In the genomic region with DNA sequence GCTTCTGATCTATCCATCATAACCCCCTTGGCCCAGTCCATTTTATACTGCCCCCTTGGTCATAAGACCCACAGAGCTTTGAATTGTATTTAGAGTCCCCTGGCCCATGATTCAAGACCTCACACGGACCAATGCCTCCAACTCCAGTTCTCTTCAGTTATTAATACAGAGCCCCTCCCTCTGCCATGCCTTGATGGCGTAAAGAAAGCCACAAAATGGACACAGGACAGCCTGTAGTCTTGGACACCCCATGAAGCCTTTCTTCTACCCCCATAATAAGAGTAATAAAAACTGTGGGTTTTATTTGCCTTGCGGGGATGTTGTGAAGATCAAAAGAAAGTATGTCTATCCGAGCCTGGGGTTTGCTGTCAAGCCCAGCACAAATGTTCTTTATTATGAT, we compare ENCODE assay signal across 14 mouse cellular contexts. TPM values are rescaled to one million over a fixed set of nuclear protein-coding genes. Genes with fewer than 3 reads are reported as not detected.
DNase-seq lines count a peak whose midpoint lies in the region; ATAC-seq and TF ChIP-seq lines count a peak whose summit lies in the region.
"Had no signal": no experiment of that assay in that cellular context is flagged by ENCODE, and none has a peak within 500 bp of the region (broad histone marks: within the 10 kb centered on the region; RNA-seq: fewer than 3 reads in every experiment).

No protein-coding gene starts in this region.

- intact Hi-C loops in heart, adult 2 months (cut with DNase I) = loop anchor here (1.0 kb wide), 2 partner anchors 18 to 55 kb away; no protein-coding TSS in a partner anchor

- no peak overlapping the region for H3K4me2 ChIP-seq in kidney, embryonic 16.5 days (replicated peaks; ENCODE audit: low read depth, low read length)
- H3K4me2 ChIP-seq in midbrain, embryonic 15.5 days = no peak overlapping the region
- H3K4me2 ChIP-seq in midbrain, embryonic 16.5 days (ENCODE audit: low read length) = no peak overlapping the region
- H3K4me2 ChIP-seq in stomach, postnatal 0 days (replicated peaks; ENCODE audit: low read depth) = no peak overlapping the region
- H3K4me2 ChIP-seq: forebrain, embryonic 15.5 days; liver, embryonic 15.5 days had no signal

- H3K79me2 ChIP-seq in heart, adult 2 months (replicated peaks; ENCODE audit: control insufficient read depth, insufficient read depth, low read length) = no peaks in the 10 kb centered on the region

- H3K27ac ChIP-seq in heart, adult 2 months = peak overlapping the region; percentile 90
- H3K27ac ChIP-seq in kidney, embryonic 16.5 days (ENCODE audit: low read length) = peak overlapping the region; percentile 68; the same call in 1 of the 2 replicates
- 0 out of 2 replicates have a peak overlapping the region, but pooled peaks have one; percentile 5 for H3K27ac ChIP-seq in midbrain, embryonic 15.5 days
- no peak overlapping the region for H3K27ac ChIP-seq in midbrain, embryonic 16.5 days (ENCODE audit: low read length)
- peak overlapping the region; percentile 20 for H3K27ac ChIP-seq in stomach, postnatal 0 days (replicated peaks)
- H3K27ac ChIP-seq: forebrain, embryonic 15.5 days; liver, embryonic 15.5 days had no signal

- TF ChIP-seq EP300 in heart, adult 2 months (IDR thresholded peaks at IDR 0.05; ENCODE audit: insufficient read depth, low read depth, low read length) = no peak
- TF ChIP-seq EP300 in stomach, postnatal 0 days (optimal IDR thresholded peaks at IDR 0.05) = no peak

- H3K4me1 ChIP-seq in heart, adult 2 months (ENCODE audit: control insufficient read depth, insufficient read depth, low read length) = peaks cover 15% of the 10 kb centered on the region
- peaks cover 14% of the 10 kb centered on the region for H3K4me1 ChIP-seq in kidney, embryonic 16.5 days (ENCODE audit: insufficient read depth, low read length)
- 0 out of 2 replicates have a peak, but pooled peaks cover 3% of the 10 kb centered on the region for H3K4me1 ChIP-seq in midbrain, embryonic 15.5 days
- H3K4me1 ChIP-seq in midbrain, embryonic 16.5 days (ENCODE audit: control insufficient read depth, insufficient read depth, low read length) = no peaks in the 10 kb centered on the region; the same call in 1 of the 2 replicates
- H3K4me1 ChIP-seq in stomach, postnatal 0 days (replicated peaks; ENCODE audit: control insufficient read depth, insufficient read depth) = 0 out of 2 replicates have a peak, but pooled peaks cover 2% of the 10 kb centered on the region

- no peak overlapping the region for H3K4me3 ChIP-seq in heart, adult 2 months
- H3K4me3 ChIP-seq in kidney, embryonic 16.5 days (ENCODE audit: low read length) = no peak overlapping the region
- no peak overlapping the region for H3K4me3 ChIP-seq in midbrain, embryonic 15.5 days
- H3K4me3 ChIP-seq in midbrain, embryonic 16.5 days (ENCODE audit: low read depth, low read length) = no peak overlapping the region
- H3K4me3 ChIP-seq in stomach, postnatal 0 days (ENCODE audit: low read depth, low read length) = no peak overlapping the region
- H3K4me3 ChIP-seq: forebrain, embryonic 15.5 days; liver, embryonic 15.5 days had no signal

- no peak overlapping the region for H3K9ac ChIP-seq in heart, adult 2 months (ENCODE audit: low read depth, low read length)
- no peak overlapping the region for H3K9ac ChIP-seq in kidney, embryonic 16.5 days (replicated peaks; ENCODE audit: low read length)
- no peak overlapping the region for H3K9ac ChIP-seq in midbrain, embryonic 15.5 days
- H3K9ac ChIP-seq in midbrain, embryonic 16.5 days (ENCODE audit: low read depth, low read length) = no peak overlapping the region
- no peak overlapping the region for H3K9ac ChIP-seq in stomach, postnatal 0 days (ENCODE audit: low read length)
- H3K9ac ChIP-seq: forebrain, embryonic 15.5 days; liver, embryonic 15.5 days had no signal

- peaks cover 13% of the 10 kb centered on the region for H3K36me3 ChIP-seq in heart, adult 2 months (ENCODE audit: control insufficient read depth, insufficient read depth, low read length)
- H3K36me3 ChIP-seq in kidney, embryonic 16.5 days (ENCODE audit: insufficient read depth, low read length) = no peaks in the 10 kb centered on the region
- no peaks in the 10 kb centered on the region for H3K36me3 ChIP-seq in midbrain, embryonic 15.5 days (replicated peaks)
- H3K36me3 ChIP-seq in midbrain, embryonic 16.5 days (ENCODE audit: control insufficient read depth, insufficient read depth, low read length) = no peaks in the 10 kb centered on the region
- H3K36me3 ChIP-seq in stomach, postnatal 0 days (ENCODE audit: control insufficient read depth, insufficient read depth, low read length) = no peaks in the 10 kb centered on the region
- H3K36me3 ChIP-seq: forebrain, embryonic 15.5 days; liver, embryonic 15.5 days had no signal

- WGBS in heart, adult 2 months = 82% methylated on average over 4 of the region's 4 CpGs
- WGBS in kidney, embryonic 16.5 days = 63% methylated on average over 4 of the region's 4 CpGs
- 81% methylated on average over 4 of the region's 4 CpGs for WGBS in midbrain, embryonic 15.5 days
- 70% methylated on average over 4 of the region's 4 CpGs for WGBS in midbrain, embryonic 16.5 days
- 71% methylated on average over 4 of the region's 4 CpGs for WGBS in stomach, postnatal 0 days

- H3K9me3 ChIP-seq in kidney, embryonic 16.5 days (ENCODE audit: low read length) = no peaks in the 10 kb centered on the region
- H3K9me3 ChIP-seq in midbrain, embryonic 15.5 days = no peaks in the 10 kb centered on the region
- H3K9me3 ChIP-seq in midbrain, embryonic 16.5 days (replicated peaks; ENCODE audit: control insufficient read depth, low read length, poor library complexity, severe bottlenecking) = no peaks in the 10 kb centered on the region
- no peaks in the 10 kb centered on the region for H3K9me3 ChIP-seq in stomach, postnatal 0 days (ENCODE audit: control insufficient read depth, low read length)
- H3K9me3 ChIP-seq: forebrain, embryonic 15.5 days; liver, embryonic 15.5 days had no signal

- no peak for DNase-seq in heart, adult 2 months
- no peak for DNase-seq in heart, postnatal 4 days
- DNase-seq in kidney, postnatal 14 days = no peak
- no peak for DNase-seq in stomach, postnatal 0 days (ENCODE audit: low spot score)
- DNase-seq in urinary bladder, postnatal 4 days (ENCODE audit: low spot score in 2 of 2) = no peak
- DNase-seq: cerebellum, adult 11-12 months; right cerebral cortex, postnatal 14 days; thymus, postnatal 25 days had no signal

- ATAC-seq in kidney, embryonic 16.5 days (ENCODE audit: low FRiP score, low TSS enrichment) = no peak
- ATAC-seq in midbrain, embryonic 15.5 days (replicated peaks) = no peak
- ATAC-seq in midbrain, embryonic 16.5 days = no peak
- no peak for ATAC-seq in stomach, postnatal 0 days (ENCODE audit: low FRiP score, low TSS enrichment)
- ATAC-seq: forebrain, embryonic 15.5 days; inflammation-experienced regulatory T-cells, adult 6 months had no signal

- no peak for TF ChIP-seq CTCF in heart, adult 2 months (IDR thresholded peaks at IDR 0.05)
- no peak for TF ChIP-seq CTCF in stomach, postnatal 0 days (IDR thresholded peaks at IDR 0.05; ENCODE audit: low read depth)

- TF ChIP-seq POLR2A in heart, adult 2 months (IDR thresholded peaks at IDR 0.05; ENCODE audit: insufficient read depth, low read depth, low read length) = no peak

- no peaks in the 10 kb centered on the region for H3K27me3 ChIP-seq in heart, adult 2 months (ENCODE audit: control insufficient read depth, insufficient read depth, low read length)
- no peaks in the 10 kb centered on the region for H3K27me3 ChIP-seq in kidney, embryonic 16.5 days (ENCODE audit: insufficient read depth, low read length)
- H3K27me3 ChIP-seq in midbrain, embryonic 15.5 days (replicated peaks) = no peaks in the 10 kb centered on the region
- no peaks in the 10 kb centered on the region for H3K27me3 ChIP-seq in midbrain, embryonic 16.5 days (ENCODE audit: control insufficient read depth, insufficient read depth, low read depth, low read length)
- H3K27me3 ChIP-seq in stomach, postnatal 0 days (ENCODE audit: control insufficient read depth, insufficient read depth, low read length) = no peaks in the 10 kb centered on the region
- H3K27me3 ChIP-seq: forebrain, embryonic 15.5 days; liver, embryonic 15.5 days had no signal

RNA-seq across cellular contexts. Expression of gene Snrk, which starts 33.4 kb away (rescaled TPM):
- total RNA-seq in heart, adult 2 months (2021) = 100 to 1,000 TPM; 142 to 163 TPM
- 68.0 and 89.8 TPM in 2 replicates for polyA plus RNA-seq in heart, adult 2 months (2012; rRNA removed)
- total RNA-seq in heart, postnatal 4 days (2021) = 10 to 100 TPM; 77.8 to 78.7 TPM
- polyA plus RNA-seq in kidney, embryonic 16.5 days (2015; fragmentation: Nextera tagmentation; extraction: Ambion mirVana) = 63.3 and 65.1 TPM in 2 replicates
- polyA plus RNA-seq in midbrain, embryonic 15.5 days (2015; fragmentation: Nextera tagmentation; extraction: Ambion mirVana) = 79.8 and 103 TPM in 2 replicates
- polyA plus RNA-seq in midbrain, embryonic 16.5 days (2015; fragmentation: Nextera tagmentation; extraction: Ambion mirVana) = 93.0 and 95.4 TPM in 2 replicates
- 34.0 and 38.2 TPM in 2 replicates for polyA plus RNA-seq in stomach, postnatal 0 days (2015; fragmentation: Nextera tagmentation; extraction: Ambion mirVana)
